Mouse (Mus musculus) adrenal gland, adult (tissue): ENCODE data around the gene Stoml1.
"Not testable (repeated sequence)": the region's sequence is repeated elsewhere in the genome, so short reads cannot be mapped to it uniquely, and the experiment has no call there.

ENCODE experiments used
- DNase-seq, 2 experiments: peaks; one replicate each; pipeline ENCODE4 v3.0.0; 2022 to 2023; ENCODE audit warnings: low spot score in 1 of 2; ENCODE audit not compliant: inconsistent age in 2 of 2

Gene Stoml1

DNA sequence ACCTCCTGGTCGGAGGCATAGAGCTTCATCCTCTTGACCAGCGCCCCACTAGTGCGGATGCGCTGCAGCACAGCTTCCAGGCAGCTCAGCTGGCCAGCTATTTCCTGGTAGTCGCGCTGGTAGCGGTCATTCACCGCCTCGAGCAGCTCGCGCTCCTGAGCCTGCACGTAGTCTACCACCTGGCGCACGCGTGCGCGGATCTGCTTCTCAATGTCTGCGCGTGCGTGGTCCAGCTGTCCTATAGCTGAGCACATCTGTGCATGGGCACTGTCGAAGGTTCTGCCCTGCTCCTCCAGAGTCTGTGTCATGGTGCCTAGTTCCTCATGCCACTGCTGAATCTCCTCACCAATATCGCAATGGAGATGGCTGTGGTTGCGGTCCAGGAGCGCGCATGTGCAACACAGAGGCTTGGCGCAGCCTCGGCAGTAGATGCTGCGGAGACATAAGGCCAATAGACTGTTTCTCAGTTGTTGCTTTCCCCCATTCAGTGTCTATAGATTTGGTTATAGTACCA, 18.4 kb upstream of the Stoml1 start:
- DNase-seq = no peak

DNA sequence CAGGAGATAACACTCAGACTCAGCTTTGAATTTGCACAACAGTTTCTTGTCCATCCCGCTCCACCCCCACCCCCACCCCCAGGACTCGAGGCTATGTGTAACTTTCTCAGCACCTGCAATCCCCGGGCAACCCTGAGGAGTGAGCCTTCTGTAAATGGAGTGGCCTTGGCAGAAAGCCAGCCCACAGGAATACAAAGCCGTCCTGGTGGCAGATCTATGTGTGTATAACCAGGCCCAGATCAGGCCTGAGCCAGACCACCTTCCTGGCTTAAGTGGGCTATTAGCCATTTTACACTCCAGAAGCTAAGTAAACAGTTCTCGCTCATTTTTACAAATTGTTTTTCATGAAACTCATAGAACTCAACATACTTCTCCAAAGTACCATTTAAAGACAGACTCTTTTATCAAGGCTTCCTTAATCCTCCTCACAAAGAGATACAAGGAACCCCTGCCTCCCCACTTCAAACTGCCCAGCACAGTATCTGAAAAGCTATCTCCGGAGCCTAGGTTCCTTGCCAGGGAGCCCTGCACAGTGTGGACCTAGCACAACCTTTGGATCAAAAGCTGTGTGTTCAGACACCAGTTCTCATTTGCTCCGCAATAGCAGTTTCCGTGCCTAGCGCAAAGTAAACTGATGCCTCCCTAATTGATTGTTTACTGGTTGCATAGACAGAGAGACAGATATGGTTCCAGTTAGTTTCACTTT, 11.0 kb upstream of the Stoml1 start:
- peak; percentile 68 to 88 for DNase-seq

DNA sequence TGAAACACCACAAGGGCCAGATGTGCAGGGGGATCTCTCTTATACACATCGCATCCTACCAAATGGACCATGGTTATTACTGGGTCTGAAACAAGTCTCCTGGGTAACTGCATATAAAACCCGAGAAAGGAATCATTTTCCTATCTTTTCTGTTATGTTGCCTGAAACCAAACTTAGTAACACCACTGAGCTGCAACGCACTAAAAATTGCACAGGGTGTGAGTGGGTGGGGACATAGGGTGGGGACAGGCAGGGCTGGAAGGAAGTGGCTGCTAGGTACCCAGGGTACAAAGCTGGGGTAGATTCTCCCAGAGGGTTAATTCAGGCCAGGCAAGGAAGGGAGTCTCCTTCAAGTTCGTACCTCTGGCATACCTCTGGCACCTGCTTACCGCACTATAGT, 10.3 kb upstream of the Stoml1 start:
- no peak for DNase-seq

DNA sequence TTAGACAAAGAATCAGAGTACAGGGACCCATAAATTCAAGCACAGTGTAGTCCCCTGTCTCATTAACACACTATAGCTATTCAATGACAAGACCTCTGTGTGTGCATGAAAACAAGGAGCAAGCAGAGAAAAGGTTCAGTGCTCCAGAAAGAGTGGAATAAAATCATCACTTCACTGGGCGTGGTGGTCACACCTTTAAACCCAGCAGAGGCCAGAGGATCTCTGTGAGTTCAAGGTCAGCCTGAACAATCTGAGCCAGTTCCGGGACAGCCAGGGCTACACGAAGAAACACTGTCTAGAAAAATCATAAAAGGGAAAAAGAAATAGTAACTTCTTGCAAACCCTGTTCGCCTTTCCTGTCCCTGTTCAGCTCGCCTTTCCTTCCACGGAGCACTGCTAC, 9.3 kb upstream of the Stoml1 start:
- no peak for DNase-seq

DNA sequence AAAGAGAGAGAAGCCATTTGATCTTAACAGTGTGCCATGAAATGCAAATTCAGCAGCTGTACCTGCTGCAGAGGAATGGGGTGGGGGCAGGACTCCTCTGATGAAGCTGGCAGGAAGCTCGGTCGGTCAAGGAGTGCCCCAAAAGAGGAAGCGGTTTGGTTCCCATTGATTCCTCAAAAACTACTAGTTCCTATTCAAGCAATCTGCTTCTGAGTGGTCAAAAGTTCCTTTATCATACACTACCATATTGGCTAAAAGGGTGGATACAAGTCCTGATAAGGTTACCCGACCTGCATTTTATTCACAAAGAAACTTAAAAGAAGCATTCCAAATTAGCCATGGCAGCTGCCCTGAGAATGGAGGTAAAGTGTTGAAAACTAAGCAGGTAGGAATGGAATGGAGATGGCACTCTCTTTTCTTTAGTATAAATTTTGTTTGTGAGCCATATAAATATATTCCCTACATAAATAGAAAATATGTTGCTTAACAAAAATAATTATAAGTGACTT, 6.8 kb upstream of the Stoml1 start:
- no peak for DNase-seq

DNA sequence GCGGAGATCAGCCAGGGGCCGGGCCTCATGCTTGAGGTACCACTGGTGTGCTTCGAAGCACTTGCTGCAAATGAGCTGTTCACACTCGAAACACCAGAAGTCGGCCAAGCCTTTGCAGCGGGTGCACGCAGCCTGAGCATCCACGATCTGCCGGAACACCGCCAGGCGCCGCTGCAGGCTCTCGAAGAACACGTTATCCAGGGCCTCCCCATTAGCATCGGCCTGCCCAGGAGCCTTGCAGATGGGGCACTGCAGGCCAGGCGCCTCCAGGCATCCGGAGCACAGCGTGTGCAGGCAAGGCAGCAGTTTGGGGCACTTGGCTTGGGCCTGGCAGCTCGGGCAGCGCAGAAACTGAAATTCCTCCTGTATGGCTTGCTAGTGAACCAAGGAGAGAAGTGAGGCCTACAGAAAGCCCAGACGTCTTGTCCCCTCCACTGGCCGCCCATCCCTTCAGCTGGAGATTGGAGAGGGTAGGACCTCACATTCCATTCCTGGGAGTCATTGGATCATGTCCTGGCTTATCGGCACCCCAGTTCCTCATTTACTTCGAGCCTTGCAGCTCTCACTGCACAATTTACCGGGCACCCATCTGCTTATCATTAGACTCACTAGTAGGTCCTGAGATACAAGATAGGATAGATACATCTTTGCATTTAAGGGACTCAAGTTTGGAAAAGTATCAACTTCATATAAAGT, 5.8 kb upstream of the Stoml1 start:
- DNase-seq = peak; percentile 88 to 94

DNA sequence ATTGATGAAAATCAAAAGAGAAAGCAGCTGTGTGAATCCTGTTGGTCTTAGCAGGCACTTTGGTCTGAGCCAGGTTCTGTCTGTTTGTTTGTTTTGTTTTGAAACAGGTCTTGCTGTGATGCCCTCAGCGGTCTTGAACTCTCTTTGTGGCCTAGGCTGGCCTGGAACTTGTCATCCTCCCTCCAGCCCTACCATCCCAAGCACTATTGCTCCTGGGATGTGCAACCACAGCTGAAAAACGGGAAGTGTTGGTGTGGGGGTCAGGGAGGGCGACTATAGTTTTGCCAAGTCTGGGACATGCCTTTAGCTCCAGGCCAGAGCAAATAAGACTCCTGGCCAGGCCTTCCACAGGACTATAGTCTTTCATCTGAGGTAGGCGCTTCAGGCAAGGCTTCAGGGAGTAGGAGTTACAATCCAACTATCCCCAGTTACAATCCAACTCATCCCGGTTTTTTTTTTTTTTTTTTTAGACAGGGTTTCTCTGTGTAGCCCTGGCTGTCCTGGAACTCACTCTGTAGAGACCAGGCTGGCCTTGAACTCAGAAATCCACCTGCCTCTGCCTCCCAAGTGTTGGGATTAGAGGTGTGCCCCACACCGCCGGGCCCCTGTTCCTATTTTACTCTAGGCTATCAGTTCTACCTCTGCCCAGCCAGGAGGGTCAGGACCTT, 4.1 kb upstream of the Stoml1 start:
- DNase-seq = peak in 1 of 2 experiments; percentile 47

DNA sequence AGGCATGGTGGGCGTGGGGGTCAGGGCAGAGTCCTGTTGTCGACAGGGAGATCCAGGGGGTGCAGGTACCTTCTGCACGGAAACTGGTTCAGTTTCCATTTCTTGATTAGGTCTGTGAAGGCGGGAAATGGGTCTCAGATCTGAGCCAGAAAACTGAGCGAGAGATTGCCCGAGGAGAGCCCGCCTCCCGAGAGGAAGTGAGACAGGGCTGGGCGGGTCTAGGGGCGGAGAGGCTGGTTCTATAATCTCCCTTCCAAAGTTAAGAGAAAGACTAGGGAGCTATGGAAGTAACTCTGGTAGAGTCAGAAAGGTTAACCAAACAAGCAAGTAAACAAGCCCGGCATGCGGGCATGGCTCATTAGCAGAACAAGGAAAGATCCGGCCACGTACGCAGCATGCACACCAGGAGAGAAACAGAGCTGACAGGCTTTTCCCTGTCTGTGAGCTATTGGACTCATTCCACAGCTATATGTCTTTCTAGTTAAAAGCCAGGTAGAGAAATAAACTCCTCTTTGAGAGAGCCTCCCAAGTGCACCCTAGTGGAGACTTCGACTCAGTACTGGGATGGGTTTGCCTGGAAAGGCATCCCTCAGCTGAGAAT, 3.3 kb upstream of the Stoml1 start, which contains the start of gene Pml:
Pml (minus strand) TSS at position 195 of the 601 bp plus-strand sequence.
- peak; percentile 84 to 95 for DNase-seq

DNA sequence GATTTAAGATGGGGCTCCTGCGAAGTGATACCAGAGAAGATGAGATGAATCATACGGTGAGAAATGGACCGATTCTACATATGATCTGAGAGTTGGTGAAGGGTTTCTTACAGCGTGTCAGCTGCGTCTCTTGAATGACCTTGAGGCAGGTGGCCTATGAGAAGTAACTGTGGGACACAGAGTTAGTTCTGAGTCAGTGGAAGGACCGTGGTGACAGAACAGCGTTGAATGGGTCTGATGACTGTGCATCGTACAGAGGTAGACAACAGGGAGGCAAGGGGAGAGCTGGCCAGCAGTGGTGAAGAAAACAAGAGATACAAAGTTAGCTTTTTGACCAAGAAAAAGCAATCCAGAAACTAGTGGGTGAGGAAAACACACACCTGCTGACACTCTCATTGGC, 2.6 kb upstream of the Stoml1 start:
- no peak for DNase-seq

DNA sequence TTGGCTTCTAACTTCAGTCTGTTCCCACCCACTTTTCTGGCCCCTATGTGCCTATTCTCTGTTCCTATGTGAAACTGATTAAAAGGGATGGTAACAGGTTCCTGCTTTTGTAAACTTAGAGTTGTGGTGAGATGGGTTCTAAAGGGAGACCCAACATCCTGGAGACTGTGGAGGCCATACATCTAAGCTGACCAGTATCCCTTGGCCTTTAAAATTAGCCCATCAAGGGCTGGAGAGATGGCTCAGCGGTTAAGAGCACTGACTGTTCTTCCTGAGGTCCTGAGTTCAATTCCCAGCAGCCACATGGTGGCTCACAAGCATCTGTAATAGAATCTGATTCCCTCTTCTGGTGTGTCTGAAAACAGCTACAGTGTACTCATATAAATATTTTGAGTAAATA, 2.2 kb upstream of the Stoml1 start:
- DNase-seq = not testable (repeated sequence)

DNA sequence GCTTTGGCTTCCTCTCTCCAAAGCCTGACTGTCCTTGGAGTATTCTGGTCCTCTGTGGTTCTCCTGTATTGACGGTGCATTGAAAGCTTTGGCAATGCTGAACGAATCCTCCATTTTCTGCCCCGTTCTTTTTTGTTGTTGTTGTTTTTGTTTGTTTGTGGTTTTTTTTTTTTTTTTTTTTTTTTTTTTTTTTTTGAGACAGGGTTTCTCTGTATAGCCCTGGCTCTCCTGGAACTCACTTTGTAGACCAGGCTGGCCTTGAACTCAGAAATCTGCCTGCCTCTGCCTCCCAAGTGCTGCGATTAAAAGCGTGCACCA, 800 bp downstream of the Stoml1 start:
- DNase-seq = not testable (repeated sequence)

DNA sequence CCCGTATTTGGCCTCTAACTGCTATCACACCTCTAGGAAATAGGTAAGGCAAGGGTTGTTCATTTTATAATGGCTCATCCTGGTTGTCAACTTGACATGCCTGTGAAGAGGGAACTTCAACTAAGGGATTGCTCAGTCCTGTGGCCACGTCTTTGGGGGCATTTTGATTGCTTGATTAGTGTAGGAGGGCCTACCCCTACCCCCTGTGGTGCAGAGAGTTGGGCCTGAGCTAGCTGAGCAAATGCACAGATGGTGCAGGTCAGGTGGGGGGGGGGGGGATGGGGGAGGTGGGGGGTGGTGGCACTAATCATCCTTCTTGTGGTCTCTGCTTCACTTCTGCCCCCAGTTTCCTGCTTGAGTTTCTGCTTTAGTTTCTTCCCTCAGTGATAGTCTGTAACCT, 2.1 kb downstream of the Stoml1 start:
- DNase-seq = no peak

DNA sequence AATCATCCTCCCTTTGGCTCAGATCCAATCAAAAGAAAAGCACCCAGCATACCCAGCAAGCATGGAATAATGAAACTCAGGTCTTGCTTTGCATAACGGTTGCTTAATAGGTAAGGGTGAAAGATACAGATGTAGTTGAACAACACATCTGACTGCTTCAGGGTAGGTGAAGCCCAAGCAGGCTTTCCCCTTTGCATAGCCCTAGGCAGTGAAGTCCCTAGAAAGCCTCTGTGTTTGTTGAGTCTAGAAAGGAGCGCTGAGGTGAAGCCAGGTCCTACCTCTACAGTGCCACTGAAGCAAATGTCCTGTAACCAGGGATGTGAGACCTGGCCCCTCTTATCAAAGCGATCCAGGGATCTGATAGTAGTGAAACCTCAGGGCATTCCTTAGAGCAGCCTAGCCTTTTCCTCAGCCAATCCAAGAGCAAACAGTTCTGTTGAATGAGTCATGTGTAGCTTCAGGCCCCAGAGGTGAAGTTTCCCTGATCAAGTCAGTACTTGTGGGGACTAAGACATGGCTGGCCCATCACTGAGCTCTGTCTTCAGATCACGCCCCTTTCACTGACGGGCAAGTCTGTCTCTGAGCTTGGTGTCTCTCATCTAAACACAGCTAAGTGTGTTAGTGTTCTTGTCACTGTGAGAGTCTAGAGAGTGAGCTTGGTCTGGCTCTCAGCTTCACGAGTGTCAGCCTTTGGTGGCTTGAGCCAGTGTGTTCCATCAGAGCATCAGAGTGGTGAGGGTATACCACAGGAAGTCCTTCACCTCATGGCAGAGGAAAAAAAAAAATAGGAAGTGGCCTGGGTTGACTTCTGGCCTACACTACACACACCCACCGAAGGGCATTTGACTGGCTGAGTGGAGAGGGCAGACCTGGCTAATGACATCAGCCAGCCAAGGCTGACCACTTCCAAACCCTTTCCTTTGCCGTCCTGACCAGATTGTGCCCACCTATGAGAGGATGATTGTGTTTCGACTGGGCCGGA, 3.0 kb downstream of the Stoml1 start:
- DNase-seq = no peak

DNA sequence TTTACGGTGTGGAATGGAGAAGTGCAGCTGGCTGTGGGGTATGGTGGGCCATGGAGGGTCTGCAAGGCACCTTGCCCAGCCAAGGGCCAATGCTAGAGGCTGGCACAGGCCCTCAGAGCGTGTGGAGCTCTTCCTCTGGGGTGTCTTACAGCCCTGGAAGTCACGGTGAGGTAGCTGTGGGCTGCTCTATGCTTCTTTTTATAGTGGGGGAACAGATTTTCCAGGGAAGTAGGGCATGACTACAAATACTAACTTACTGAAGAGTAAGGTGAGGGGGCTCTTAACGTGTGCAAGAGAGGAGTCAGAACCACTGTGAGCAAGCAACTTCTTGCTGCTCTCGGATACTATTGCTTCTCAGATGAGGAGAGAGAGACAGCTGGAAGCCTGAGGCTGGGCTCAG, 9.5 kb downstream of the Stoml1 start:
- DNase-seq = no peak

DNA sequence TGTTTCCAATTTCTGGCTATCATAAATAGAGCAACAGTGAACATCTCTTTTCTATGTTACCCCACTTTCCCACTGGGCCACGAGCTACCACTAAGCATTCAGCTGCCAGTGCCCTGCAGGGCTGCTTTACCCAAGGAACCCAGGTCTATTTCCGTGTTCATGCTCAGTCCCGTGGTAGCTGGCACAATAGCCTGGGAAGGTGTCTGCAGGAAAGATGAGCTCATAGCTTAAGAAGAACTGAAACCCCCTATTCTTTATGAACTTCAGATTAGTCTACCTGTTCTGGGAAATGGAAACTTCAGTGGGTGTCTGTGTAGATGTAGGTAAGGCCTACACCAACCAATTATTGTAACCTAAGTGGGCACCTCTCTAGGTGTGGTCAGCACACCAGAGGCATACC, 12.4 kb downstream of the Stoml1 start:
- DNase-seq = no peak

DNA sequence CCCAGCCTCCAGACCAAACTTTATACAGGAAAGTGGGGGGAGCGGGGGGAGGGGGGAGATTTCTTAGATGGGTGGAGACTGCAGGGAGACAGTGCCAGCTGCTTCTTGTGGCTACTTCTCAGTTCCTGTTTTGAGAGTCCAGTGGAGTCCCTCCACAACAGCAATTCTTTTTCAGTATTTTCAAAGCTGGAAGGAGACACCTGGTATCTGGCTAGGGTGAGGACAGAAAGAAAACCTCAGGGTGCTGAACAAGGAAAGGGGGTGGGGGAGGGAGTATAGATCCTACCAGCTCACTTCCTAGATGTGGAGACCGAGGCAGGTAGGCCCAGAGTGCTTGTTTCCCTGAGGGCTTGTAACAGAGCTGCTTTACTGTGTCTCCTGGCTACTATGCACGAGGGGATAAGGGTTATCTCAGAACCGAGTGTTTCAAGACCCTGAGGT, 13.6 kb downstream of the Stoml1 start:
- no peak for DNase-seq

DNA sequence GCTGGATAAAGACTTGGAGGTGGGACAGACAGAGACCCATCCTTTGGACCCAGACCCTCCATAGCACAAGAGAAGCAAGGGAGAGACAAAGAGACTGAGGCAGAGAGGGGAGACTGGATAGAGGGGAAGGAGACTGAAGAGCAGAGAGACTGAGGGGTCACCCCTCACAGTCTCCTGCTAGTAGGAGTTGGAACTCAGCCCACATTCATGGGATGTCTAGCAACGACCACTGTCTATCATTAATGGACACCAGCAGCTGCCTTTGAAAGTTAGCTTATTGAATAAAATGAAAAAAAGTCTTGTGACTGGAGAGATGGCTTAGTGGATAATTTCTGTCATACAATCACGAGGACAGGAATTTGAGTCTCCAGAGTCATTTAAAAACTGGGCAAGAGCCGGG, 14.1 kb downstream of the Stoml1 start:
- no peak for DNase-seq

DNA sequence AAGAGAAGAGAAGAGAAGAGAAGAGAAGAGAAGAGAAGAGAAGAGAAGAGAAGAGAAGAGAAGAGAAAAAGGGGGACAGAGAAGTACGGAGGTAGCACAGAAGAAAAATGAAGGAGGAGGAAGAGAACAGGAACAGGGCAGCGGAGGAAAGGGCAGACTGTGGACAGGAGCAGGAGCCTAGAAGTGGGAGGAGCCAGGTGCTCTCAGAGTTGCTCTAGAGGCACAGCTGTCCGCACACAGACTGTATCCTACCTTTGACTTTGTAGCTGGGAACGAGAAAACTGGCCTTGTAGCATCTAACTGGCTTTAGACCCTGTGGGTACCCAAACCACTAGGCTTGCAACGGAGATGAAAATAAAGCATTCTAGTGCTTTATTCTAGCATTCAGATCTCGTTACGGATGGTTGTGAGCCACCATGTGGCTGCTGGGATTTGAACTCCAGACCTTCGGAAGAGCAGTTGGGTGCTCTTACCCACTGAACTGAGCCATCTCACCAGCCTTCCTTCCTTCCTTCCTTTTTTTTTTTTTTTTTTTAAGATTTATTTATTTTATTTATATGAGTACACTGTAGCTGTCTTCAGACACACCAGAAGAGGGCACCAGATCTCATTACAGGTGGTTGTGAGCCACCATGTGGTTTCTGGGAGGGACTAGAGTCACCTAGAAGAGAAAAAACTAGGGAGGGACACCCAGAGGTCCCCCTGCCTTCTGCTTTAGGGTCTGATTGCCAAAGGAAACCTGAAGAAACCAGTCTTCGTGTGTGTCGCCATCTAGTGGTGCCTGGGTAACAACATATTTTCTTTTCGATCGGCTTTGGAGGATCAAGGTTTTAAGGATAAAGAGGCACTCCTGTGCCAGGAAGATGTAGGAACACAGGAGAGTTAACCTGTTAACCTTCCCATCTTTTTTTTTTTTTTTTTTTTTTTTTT, 15.7 kb downstream of the Stoml1 start:
- DNase-seq = peak; percentile 50 to 84

DNA sequence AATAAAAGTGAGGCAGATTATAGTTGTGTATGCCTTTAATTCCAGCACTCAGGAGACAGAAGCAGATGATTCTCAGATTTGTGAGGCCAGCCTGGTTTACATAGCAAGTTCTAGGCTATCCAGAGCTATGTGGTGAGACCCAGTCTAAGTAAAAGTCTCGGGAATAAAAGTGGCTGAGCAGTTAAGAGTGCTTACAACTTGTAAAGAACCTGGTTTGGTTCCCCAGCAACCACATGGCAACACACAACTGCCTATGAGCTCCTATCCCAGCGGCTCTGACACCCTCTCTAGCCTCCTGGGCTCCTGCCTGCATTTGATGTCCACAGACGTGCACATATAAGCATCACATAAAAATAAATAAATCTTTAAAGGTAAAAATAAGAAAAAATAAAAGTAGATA, 17.1 kb downstream of the Stoml1 start:
- no peak for DNase-seq
